Mouse (Mus musculus) cerebellum, adult 2 months (tissue): Measurements from ENCODE around the gene Actrt2.

Experiments used
- CTCF ChIP-seq: fragments of 200-500 bp; IDR thresholded peaks from 2 replicates; pipeline ENCODE4 v1.5.1; 2011; ENCODE audit warnings: low read depth, mild to moderate bottlenecking, control low read depth, low read length, moderate library complexity, borderline replicate concordance; ENCODE audit not compliant: insufficient read depth
- POLR2A ChIP-seq: fragments of 200-500 bp; IDR thresholded peaks from 2 replicates; pipeline ENCODE4 v1.6.1; 2011; ENCODE audit warnings: low read length, control low read depth, borderline replicate concordance; ENCODE audit not compliant: insufficient read depth

GRCm38 (mm10) chr4:154634001-154634400 lies 33.7 kb downstream of the Actrt2 start:
- TF ChIP-seq CTCF (no peak), POLR2A (no peak)
